Mouse (Mus musculus) brain, embryonic 14.5 days (tissue): ENCODE data around the gene Ptp4a2.

Experiments used
- CTCF ChIP-seq: fragments of 200-500 bp; IDR thresholded peaks from 2 replicates; pipeline ENCODE4 v1.5.1; 2012; ENCODE audit warnings: inconsistent platforms, mild to moderate bottlenecking, moderate library complexity, borderline replicate concordance; ENCODE audit not compliant: insufficient read depth, insufficient read length; ENCODE audit errors: extremely low read depth
- POLR2A ChIP-seq: fragments of 200-500 bp; IDR thresholded peaks from 2 replicates; pipeline ENCODE4 v1.6.1; 2012; ENCODE audit warnings: mild to moderate bottlenecking, inconsistent platforms, borderline replicate concordance; ENCODE audit not compliant: poor library complexity, insufficient read depth, insufficient read length, severe bottlenecking; ENCODE audit errors: extremely low read depth

- TF ChIP-seq CTCF (no peak), POLR2A (no peak)
These were observed 43.6 kb downstream of the Ptp4a2 start for GRCm38 (mm10) chr4:129854615-129855014.
